Mouse (Mus musculus) gastrocnemius, postnatal 4 days (tissue): Measurements from ENCODE around the gene Ralbp1. TPM values are rescaled to one million over a fixed set of nuclear protein-coding genes. Genes with fewer than 3 reads are reported as not detected.

ENCODE experiments used
- DNase-seq, 2 experiments: peaks; one replicate each; pipeline ENCODE4 v3.0.0; 2021 to 2022; ENCODE audit warnings: low spot score in 2 of 2, mixed read lengths in 2 of 2
- total RNA-seq, 2 experiments: library from RNA; stranded (reverse); gene quantifications; 2 replicates each; pipeline ENCODE4 v1.2.3; 2021

The Ralbp1 gene
- total RNA-seq, 2 experiments from 2014 or later, result 38.3 to 39.1 TPM

GRCm38 (mm10) chr17:65851749-65852148 lies 33.8 kb downstream of the Ralbp1 start:
- DNase-seq, result no peak

GRCm38 (mm10) chr17:65850487-65850886 lies 35.1 kb downstream of the Ralbp1 start:
- no peak for DNase-seq

DNA sequence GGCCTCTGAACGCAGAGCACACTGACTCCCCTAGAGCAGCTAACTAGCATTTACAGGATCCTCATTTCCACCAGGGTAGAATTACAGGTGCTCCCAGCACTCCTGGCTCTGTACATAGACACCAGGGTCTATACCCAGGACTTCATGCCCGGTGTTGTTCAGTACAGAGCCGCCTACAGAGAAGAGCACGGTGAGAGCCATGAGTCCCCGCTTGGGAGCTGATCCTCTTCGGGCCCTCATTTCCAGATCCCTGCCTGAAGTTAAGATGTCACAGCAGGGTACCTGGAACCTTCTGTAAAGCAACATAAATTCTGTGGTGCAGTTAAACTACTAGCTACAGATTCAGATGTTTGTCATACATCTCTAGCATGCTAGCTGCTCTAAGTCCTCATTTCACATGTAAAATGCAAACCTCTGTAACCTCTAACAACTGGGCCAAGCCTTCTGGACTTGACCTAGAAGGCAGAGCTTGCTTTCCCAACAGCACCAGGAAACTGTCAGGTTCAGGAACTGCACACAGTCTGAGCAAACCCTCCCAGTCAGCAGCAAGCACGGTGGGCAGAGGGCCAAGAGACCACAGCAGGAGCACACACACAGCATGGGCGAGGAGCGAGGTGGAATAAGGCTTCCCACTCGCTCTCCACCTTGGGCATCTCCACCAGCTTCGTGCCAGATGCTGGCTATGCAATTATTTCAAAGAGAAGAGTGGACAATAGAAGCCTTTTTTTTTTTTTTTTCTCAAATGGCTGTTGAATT lies 37.7 kb downstream of the Ralbp1 start:
- DNase-seq, result no peak

DNA sequence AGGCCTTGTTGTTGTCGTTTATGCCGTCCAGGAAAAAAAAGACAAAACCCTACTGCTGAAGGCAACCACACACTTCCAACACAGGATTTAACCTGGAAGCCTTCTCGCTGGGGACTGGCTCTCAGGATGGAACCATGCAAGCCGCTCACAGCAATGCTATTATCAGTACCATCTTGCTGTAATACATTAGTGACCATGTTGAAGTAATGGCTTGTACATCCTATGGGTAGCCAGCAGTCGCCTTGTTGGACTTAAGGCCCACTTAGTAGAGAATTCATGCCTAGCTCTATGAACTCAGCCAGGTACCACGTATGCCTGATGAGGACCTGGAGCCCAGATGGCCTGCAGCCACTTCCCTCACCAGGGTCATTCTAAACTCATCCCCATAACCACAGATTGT lies 40.2 kb downstream of the Ralbp1 start:
- no peak for DNase-seq

DNA sequence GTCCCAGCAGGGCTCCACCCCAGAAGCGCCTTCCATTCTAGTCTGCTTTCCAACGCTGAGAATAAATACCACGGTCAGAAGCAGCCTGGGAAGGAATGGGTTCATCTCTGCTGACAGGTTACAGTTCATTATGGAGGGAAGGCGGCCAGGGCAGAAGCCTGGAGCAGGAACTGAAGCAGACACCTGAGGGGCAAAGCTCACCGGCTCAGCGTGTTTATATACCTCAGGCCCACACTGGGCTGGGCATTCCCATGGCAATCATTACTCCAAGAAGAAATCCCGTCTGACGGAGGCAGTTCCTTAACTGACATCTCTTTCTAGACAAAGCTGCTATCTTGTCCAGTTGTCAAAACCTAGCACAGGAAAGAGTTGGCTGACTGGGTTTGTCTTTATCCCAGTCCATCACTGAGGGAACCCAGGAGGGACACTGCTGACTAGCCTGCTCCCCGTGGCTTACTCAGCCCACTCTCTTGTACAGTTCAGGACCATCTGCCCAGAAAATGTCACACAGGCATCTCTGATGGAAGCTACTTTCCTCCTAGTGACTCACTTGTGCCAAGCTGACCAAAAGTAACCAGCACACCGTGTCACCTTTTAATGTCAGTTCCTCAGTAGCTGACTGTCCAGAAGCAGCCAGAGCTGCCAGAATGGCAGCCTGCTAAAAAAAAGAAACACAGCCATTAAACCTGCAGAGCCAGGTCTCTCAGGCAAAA lies 42.8 kb downstream of the Ralbp1 start:
- DNase-seq, result no peak

GRCm38 (mm10) chr17:65839541-65840256 lies 45.9 kb downstream of the Ralbp1 start:
- DNase-seq, result no peak

- no peak for DNase-seq
Measured at GRCm38 (mm10) chr17:65836746-65837145, 48.9 kb downstream of the Ralbp1 start.

DNA sequence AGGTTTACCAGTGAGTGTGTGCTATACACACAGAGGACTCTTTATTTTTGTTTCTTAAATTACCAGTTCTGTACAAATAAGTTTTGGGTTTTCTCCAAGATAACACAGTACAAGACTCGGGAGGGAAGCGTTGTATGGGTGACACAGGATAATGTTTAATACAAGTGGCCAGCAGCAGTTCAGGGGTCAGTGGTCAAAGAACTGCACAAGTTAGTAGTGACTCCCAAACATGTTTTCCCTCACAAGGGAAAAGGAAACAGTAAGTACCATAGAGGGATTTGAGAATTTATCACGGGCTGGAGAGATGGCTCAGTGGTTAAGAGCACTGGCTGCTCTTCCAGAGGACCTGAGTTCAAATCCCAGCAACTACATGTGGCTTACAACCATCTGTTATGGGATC lies 51.7 kb downstream of the Ralbp1 start:
- no peak for DNase-seq

- DNase-seq, result no peak
Measured at GRCm38 (mm10) chr17:65830216-65830863, 55.3 kb downstream of the Ralbp1 start.

DNA sequence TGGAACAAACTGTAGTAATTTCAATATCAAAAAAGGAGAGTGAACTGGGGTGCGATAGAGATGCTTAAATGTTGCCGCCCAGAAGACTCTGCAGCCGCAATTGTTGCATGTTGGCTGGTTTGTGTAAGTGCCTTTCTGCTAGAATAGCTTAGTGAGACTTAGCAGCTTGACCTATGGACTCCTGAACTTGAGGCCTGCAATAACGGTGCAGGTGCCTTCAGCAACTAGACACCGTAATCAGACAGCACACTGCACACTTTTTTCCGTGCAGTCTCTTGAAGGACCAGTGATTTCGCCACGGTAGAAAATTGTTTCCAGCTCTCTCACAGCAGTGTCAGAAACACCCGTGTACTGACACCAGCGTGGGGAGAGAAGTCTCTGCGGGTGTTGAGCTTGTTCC lies 56.6 kb downstream of the Ralbp1 start:
- no peak for DNase-seq

- no peak for DNase-seq
Measured at GRCm38 (mm10) chr17:65827904-65828303, 57.7 kb downstream of the Ralbp1 start.

DNA sequence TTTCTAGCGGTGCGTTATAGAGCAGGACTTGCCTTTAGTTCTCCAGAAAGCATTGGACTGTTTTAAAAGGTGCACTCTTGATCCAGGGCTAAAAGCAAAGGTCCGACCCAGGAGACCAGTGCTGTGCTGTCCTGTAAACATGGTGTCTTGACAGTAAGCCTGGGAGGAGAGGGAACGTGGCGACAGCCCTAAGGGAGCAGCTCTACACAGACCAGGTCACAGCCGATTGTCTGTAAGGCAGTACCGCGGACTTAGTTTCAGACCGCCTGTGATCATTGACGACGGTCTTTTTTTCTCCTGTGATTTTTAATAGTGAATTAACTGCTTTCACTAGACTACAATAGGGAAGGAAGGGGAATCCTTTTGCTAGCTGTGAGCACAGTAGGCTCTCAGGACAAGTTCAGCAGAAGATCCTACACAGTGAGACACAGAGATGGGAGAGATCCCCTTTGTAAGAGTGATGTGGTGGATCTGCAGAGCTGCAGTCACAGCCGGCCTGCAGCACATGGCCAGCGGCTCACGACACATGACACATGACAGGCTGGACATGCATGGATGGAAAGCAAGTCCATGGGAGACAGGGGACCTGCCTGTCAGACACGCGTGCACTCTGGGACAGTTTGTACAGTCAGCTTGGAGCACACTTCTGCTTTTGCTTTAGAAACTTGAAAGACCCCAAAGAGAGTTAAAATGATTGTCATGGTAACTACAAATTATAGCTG lies 58.3 kb downstream of the Ralbp1 start:
- DNase-seq, result no peak

DNA sequence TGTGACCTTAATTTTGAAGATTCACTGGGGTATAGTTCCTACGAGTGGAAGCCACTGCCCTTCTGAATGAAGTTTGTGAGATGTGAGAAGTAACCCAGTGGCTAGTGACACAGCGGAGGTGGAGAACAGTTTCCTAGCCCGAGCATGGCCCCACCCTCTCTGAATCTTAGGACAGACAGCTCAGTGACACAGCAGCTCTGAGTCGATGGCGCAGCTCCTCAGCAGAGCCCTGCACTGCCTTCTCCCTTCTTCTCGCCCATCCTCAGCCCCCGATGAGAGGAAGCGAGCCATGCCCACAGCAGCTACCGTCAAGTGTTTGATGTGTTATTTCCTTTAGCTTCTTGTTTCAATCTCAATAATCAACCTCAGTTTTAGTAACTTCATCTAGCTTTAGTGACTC lies 59.3 kb downstream of the Ralbp1 start:
- no peak for DNase-seq

GRCm38 (mm10) chr17:65824246-65824645 lies 61.4 kb downstream of the Ralbp1 start:
- no peak for DNase-seq

DNA sequence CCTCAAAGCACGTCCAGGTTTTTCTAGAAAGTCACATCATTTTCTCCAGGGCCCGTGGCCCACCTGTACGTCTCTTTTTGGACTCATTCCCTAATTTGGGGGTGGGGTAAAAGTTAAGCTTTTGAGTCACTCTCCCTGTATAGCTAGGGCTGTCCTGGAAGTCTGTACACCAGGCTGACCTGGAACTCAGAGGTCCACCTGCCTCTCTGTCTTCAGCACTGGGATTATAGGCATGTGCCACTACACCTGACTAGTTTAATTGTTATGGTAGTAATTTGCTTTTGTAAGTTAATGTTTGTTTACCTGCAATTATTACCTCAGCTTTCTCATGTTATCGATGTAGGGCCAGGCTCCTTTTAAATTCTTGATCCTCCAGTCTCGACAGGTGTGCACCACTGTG lies 63.2 kb downstream of the Ralbp1 start:
- DNase-seq, result no peak

DNA sequence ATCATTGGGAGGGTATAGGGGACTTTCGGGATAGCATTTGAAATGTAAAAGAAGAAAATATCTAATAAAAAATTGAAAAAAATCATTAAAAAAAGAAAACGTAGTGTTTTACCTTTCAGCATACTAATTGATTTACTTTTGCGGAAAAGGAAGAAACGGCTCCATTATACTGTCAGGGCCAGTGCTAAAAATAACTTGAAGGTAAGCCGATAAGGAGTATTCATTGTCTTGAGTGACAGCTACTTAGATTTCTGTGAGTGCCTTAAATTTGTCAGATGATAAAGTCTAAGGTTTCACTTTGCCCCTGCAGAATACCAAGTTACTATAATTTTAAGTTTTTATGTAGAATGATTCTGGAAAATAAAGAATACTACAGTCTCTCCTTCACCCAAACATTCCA lies 65.4 kb downstream of the Ralbp1 start:
- no peak for DNase-seq

DNA sequence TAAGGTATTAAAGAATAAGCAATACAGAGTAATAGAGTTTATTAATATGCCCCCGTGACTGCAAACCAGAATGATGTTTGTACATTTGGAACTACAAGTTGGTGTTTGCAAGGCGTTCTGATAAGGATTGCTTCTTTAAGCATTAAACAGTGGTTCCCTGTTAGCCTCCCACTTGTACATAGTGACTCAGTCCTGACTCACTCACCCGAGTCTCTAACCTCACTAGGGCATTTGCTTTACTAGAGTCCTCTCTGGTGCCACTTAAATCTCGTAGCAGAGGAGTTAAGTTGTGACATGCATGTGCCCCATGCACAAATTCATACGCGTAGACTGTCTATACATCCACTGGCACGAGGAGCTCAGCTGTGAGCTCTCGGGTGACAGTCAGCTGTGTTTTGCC lies 71.8 kb downstream of the Ralbp1 start:
- DNase-seq, result no peak

DNA sequence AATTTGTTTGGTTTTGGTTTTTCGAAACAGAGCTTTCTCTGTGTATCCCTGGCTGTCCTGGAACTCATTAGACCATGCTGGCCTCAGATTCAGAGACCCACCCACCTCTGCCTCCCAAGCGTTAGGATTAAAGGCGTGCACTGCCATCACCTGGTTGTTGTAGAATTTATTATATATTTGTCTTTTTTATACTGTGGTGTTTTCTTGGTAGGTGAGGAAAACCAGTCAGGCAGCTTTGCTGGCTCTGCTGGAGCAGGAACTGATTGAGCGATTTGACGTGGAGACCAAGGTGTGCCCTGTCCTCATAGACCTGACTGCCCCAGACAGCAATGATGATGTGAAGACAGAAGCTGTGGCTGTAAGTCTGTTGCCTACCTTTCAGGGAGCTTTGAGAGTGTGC lies 74.6 kb downstream of the Ralbp1 start:
- DNase-seq, result no peak

GRCm38 (mm10) chr17:65806416-65806815 lies 79.2 kb downstream of the Ralbp1 start:
- DNase-seq, result no peak

GRCm38 (mm10) chr17:65805966-65806365 lies 79.6 kb downstream of the Ralbp1 start:
- DNase-seq, result no peak

DNA sequence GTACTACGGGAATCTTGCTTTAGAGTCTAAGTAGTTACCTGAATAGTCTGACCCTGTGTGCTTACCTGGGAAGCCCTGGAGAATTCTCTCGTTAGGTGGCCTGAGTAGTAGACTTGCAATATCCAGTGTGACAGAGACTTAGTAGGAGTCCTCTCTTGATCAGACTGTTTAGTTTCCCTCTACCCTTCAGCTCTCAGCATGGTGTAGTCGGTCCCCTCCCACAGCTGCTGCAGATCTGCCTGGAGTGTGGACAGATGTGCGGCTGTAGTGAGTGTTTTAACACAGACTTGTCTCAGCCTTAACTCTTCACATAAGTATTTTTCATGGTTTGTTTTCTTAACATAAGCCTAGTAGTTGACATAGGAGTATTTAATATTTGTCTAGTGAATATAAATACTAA lies 83.6 kb downstream of the Ralbp1 start:
- DNase-seq, result no peak
